Mouse (Mus musculus): ENCODE data around the gene Kcnc1. TPM values are rescaled to one million over a fixed set of nuclear protein-coding genes. Genes with fewer than 3 reads are reported as not detected.

The Kcnc1 gene
- total and polyA plus RNA-seq, 3 experiments = 0.08 to 0.14 TPM; not detected in 1

- Histone ChIP-seq H3K4me1 (ENCODE audit: control insufficient read depth in 1 of 2, insufficient read depth in 2 of 2) (peaks cover 6 to 34% of the 10 kb centered on the region in 2 experiments), H3K9ac (ENCODE audit: insufficient read depth, low read depth) (no peak overlapping the region), H3K36me3 (replicated peaks in 1 of 2; ENCODE audit: control insufficient read depth in 1 of 2, insufficient read depth in 1 of 2, low read length in 1 of 2) (no peaks in the 10 kb centered on the region), H3K27ac (ENCODE audit: insufficient read depth, low read depth) (no peak overlapping the region), H3K4me2 (ENCODE audit: insufficient read depth, low read depth, poor library complexity, severe bottlenecking) (no peak overlapping the region), H3K9me3 (replicated peaks; ENCODE audit: low read length) (no peaks in the 10 kb centered on the region), H3K4me3 (replicated peaks in 1 of 3; ENCODE audit: low read depth in 2 of 3, low read length in 2 of 3, poor library complexity in 1 of 3) (no peak overlapping the region), H3K27me3 (replicated peaks) (no peaks in the 10 kb centered on the region), H3K79me2 (replicated peaks; ENCODE audit: control insufficient read depth, extremely low read depth, insufficient read depth, poor library complexity, severe bottlenecking) (no peaks in the 10 kb centered on the region)
- in situ Hi-C loops (cut with MboI; ENCODE audit: low pct_ligation_motif_present, low pct_unique_long_range_greater_than_20kb, low sequenced_read_pairs) = no loop called here
- TF ChIP-seq IRF4 (IDR thresholded peaks at IDR 0.05; ENCODE audit: low read depth, low read length) = no peak
- TF ChIP-seq PAX5 (IDR thresholded peaks at IDR 0.05; ENCODE audit: low read length) = no peak
- TF ChIP-seq E2F4 (IDR thresholded peaks at IDR 0.05; ENCODE audit: insufficient replicate concordance, low read depth, low read length) = no peak
- TF ChIP-seq MAZ (IDR thresholded peaks at IDR 0.05; ENCODE audit: low read depth, low read length) = no peak
- TF ChIP-seq POLR2AphosphoS2 (IDR thresholded peaks at IDR 0.05; ENCODE audit: low read depth, low read length) = no peak
- no peak for TF ChIP-seq NELFE (IDR thresholded peaks at IDR 0.05; ENCODE audit: low read depth, low read length)
- no peak for TF ChIP-seq ZKSCAN1 (IDR thresholded peaks at IDR 0.05; ENCODE audit: borderline replicate concordance, low read depth, low read length)
- dilution Hi-C loops (cut with MboI; ENCODE audit: extremely low pct_ligation_motif_present, extremely low pct_unique_long_range_greater_than_20kb, low sequenced_read_pairs) = no loop called here
- no peak for DNase-seq (ENCODE audit: extremely low read depth)
Observed at GRCm38 (mm10) chr7:46387430-46387829, 8.9 kb upstream of the Kcnc1 start.

GRCm38 (mm10) chr7:46389456-46390085 is 6.7 kb upstream of the Kcnc1 start:
- DNase-seq (ENCODE audit: extremely low read depth) = peak; percentile 73
- H3K9ac ChIP-seq (ENCODE audit: insufficient read depth, low read depth) = no peak overlapping the region
- H3K27ac ChIP-seq (ENCODE audit: insufficient read depth, low read depth) = no peak overlapping the region
- peak overlapping the region in 1 of 3 experiments; percentile 29 for H3K4me3 ChIP-seq (replicated peaks in 1 of 3; ENCODE audit: low read depth in 2 of 3, low read length in 2 of 3, poor library complexity in 1 of 3)
- no peaks in the 10 kb centered on the region for H3K36me3 ChIP-seq (replicated peaks in 1 of 2; ENCODE audit: control insufficient read depth in 1 of 2, insufficient read depth in 1 of 2, low read length in 1 of 2)
- H3K4me1 ChIP-seq (ENCODE audit: control insufficient read depth in 1 of 2, insufficient read depth in 2 of 2) = peaks cover 6 to 52% of the 10 kb centered on the region in 2 experiments
- H3K4me2 ChIP-seq (ENCODE audit: insufficient read depth, low read depth, poor library complexity, severe bottlenecking) = peak overlapping the region; percentile 41; the same call in 1 of the 2 replicates
- in situ Hi-C loops (cut with MboI; ENCODE audit: low pct_ligation_motif_present, low pct_unique_long_range_greater_than_20kb, low sequenced_read_pairs) = loop anchor here (5.0 kb wide), 1 partner anchor 218 kb away; no protein-coding TSS in a partner anchor
- H3K27me3 ChIP-seq (replicated peaks) = no peaks in the 10 kb centered on the region
- no peaks in the 10 kb centered on the region for H3K79me2 ChIP-seq (replicated peaks; ENCODE audit: control insufficient read depth, extremely low read depth, insufficient read depth, poor library complexity, severe bottlenecking)
- dilution Hi-C loops (cut with MboI; ENCODE audit: extremely low pct_ligation_motif_present, extremely low pct_unique_long_range_greater_than_20kb, low sequenced_read_pairs) = no loop called here
- H3K9me3 ChIP-seq (replicated peaks; ENCODE audit: low read length) = no peaks in the 10 kb centered on the region
- TF ChIP-seq EP300 (IDR thresholded peaks at IDR 0.05; ENCODE audit: low read length) (peak; percentile 75), MAX (IDR thresholded peaks at IDR 0.05; ENCODE audit: low read length) (0 out of 2 replicates have a peak, but pooled peaks have one; percentile 11), MAFK (IDR thresholded peaks at IDR 0.05; ENCODE audit: insufficient replicate concordance, low read length) (no peak), SIN3A (IDR thresholded peaks at IDR 0.05; ENCODE audit: low read length) (peak; percentile 54; the same call in 1 of the 2 replicates), ELF1 (IDR thresholded peaks at IDR 0.05; ENCODE audit: low read depth, low read length) (peak; percentile 52; the same call in 1 of the 2 replicates), CTCF (conservative IDR thresholded peaks at IDR 0.05 in 1 of 2, IDR thresholded peaks at IDR 0.05 in 1 of 2; ENCODE audit: low read depth in 2 of 2, low read length in 2 of 2) (no peak), HCFC1 (IDR thresholded peaks at IDR 0.05; ENCODE audit: low read depth, low read length) (0 out of 2 replicates have a peak, but pooled peaks have one; percentile 30), TBP (conservative IDR thresholded peaks at IDR 0.05; ENCODE audit: low read depth, low read length) (0 out of 2 replicates have a peak, but pooled peaks have one; percentile 55), JUN (IDR thresholded peaks at IDR 0.05; ENCODE audit: insufficient read depth, low read depth, low read length) (no peak), PAX5 (IDR thresholded peaks at IDR 0.05; ENCODE audit: low read length) (no peak), CHD1 (IDR thresholded peaks at IDR 0.05; ENCODE audit: low read depth, low read length) (no peak), RCOR1 (conservative IDR thresholded peaks at IDR 0.05; ENCODE audit: low read depth, low read length) (no peak), CHD2 (IDR thresholded peaks at IDR 0.05; ENCODE audit: low read length) (0 out of 2 replicates have a peak, but pooled peaks have one; percentile 9), USF2 (conservative IDR thresholded peaks at IDR 0.05; ENCODE audit: low read depth, low read length) (no peak), E2F4 (IDR thresholded peaks at IDR 0.05; ENCODE audit: insufficient replicate concordance, low read depth, low read length) (no peak), UBTF (IDR thresholded peaks at IDR 0.05; ENCODE audit: low read depth, low read length) (no peak), SMC3 (IDR thresholded peaks at IDR 0.05; ENCODE audit: low read depth, low read length) (no peak), BHLHE40 (IDR thresholded peaks at IDR 0.05; ENCODE audit: low read depth, low read length) (peak; percentile 69), ZMIZ1 (IDR thresholded peaks at IDR 0.05; ENCODE audit: low read depth, low read length) (no peak), POLR2AphosphoS2 (IDR thresholded peaks at IDR 0.05; ENCODE audit: low read depth, low read length) (no peak), JUND (conservative IDR thresholded peaks at IDR 0.05; ENCODE audit: low read depth, low read length) (no peak), KAT2A (IDR thresholded peaks at IDR 0.05; ENCODE audit: insufficient replicate concordance, low read length) (no peak), POLR2A (IDR thresholded peaks at IDR 0.05; ENCODE audit: low read depth, low read length) (no peak), ZC3H11A (IDR thresholded peaks at IDR 0.05; ENCODE audit: low read depth, low read length) (no peak), MYC (IDR thresholded peaks at IDR 0.05; ENCODE audit: low read depth, low read length) (no peak), MEF2A (IDR thresholded peaks at IDR 0.05; ENCODE audit: borderline replicate concordance, low read depth, low read length) (peak; percentile 37; the same call in 1 of the 2 replicates), RAD21 (IDR thresholded peaks at IDR 0.05; ENCODE audit: low read depth, low read length) (no peak), GABPA (IDR thresholded peaks at IDR 0.05; ENCODE audit: insufficient replicate concordance, low read depth, low read length) (no peak), MAZ (IDR thresholded peaks at IDR 0.05; ENCODE audit: low read depth, low read length) (no peak)

All from CH12.LX (cell line).